Comparison of ENCODE assay signal across 9 mouse cellular contexts in the genomic region with DNA sequence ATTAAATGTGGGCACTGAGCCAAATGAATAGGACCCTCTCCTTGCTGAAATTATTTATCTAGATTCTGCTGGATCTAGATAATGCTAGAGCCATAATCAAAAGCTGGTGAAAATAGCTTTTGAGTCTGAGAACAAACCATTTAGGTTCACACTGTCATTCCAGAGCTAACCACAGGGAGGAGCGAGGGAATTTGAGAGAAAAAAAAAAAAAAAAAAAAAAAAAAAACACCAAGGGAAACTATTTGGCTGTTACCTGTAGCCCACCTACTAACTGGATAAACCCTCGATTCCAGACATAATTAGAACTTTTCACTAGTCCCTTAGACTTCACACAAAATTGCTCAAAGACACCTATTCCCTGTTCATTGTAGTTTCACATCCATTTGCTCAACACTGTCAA. TPM values are rescaled to one million over a fixed set of nuclear protein-coding genes. Genes with fewer than 3 reads are reported as not detected.
DNase-seq lines count a peak whose midpoint lies in the region; ATAC-seq and TF ChIP-seq lines count a peak whose summit lies in the region.
"Had no signal": no experiment of that assay in that cellular context is flagged by ENCODE, and none has a peak within 500 bp of the region (broad histone marks: within the 10 kb centered on the region; RNA-seq: fewer than 3 reads in every experiment).

No protein-coding gene starts in this region.

- ATAC-seq in lung, embryonic 14.5 days (ENCODE audit: insufficient read depth) = no peak
- ATAC-seq in hindbrain, embryonic 14.5 days (ENCODE audit: low FRiP score) = no peak

- H3K36me3 ChIP-seq in lung, embryonic 14.5 days (ENCODE audit: insufficient read depth) = no peaks in the 10 kb centered on the region
- H3K36me3 ChIP-seq in hindbrain, embryonic 14.5 days (replicated peaks; ENCODE audit: control insufficient read depth, insufficient read depth) = no peaks in the 10 kb centered on the region

- peaks cover 4% of the 10 kb centered on the region; the same call in 1 of the 2 replicates for H3K4me1 ChIP-seq in lung, embryonic 14.5 days (ENCODE audit: insufficient read depth)
- peaks cover 15% of the 10 kb centered on the region; the same call in 1 of the 2 replicates for H3K4me1 ChIP-seq in hindbrain, embryonic 14.5 days (replicated peaks; ENCODE audit: control insufficient read depth, insufficient read depth, low read length)

- no peak overlapping the region for H3K27ac ChIP-seq in lung, embryonic 14.5 days (ENCODE audit: low read depth)
- no peak overlapping the region for H3K27ac ChIP-seq in hindbrain, embryonic 14.5 days

- H3K4me2 ChIP-seq in lung, embryonic 14.5 days = peak overlapping the region; percentile 64
- H3K4me2 ChIP-seq in hindbrain, embryonic 14.5 days (replicated peaks) = peak overlapping the region; percentile 61

- intact Hi-C loops in left cerebral cortex, postnatal 10 days (cut with DNase I) = loop anchor here (5.0 kb wide), 1 partner anchor 108 kb away; no protein-coding TSS in a partner anchor

- TF ChIP-seq CTCF in lung, embryonic 14.5 days (IDR thresholded peaks at IDR 0.05; ENCODE audit: low read depth) = peak; percentile 55

- WGBS in lung, embryonic 14.5 days = 2% methylated on average over 2 of the region's 2 CpGs
- WGBS in hindbrain, embryonic 14.5 days = 2% methylated on average over 2 of the region's 2 CpGs

- peak; percentile 81 for DNase-seq in lung, embryonic 14.5 days
- no peak for DNase-seq in lung, postnatal 14 days
- peak; percentile 49 for DNase-seq in c-Kit-positive CD71-negative TER-119-negative erythroid progenitor cells, embryonic 14.5 days (ENCODE audit: low read depth)
- peak; percentile 62 for DNase-seq in hindbrain, embryonic 14.5 days (ENCODE audit: low spot score)
- peak; percentile 45 for DNase-seq in mesoderm, embryonic 11.5 days (ENCODE audit: low read depth, low spot score)
- no peak for DNase-seq in right cerebral cortex, postnatal 4 days
- DNase-seq in left cerebral cortex, postnatal 10 days (ENCODE audit: extremely low spot score in 1 of 2, low spot score in 2 of 2) = no peak
- DNase-seq in adrenal gland, postnatal 25 days = no peak

- H3K4me3 ChIP-seq in lung, embryonic 14.5 days (ENCODE audit: low read depth, low read length) = peak overlapping the region; percentile 84
- peak overlapping the region; percentile 83 for H3K4me3 ChIP-seq in hindbrain, embryonic 14.5 days (replicated peaks; ENCODE audit: low read length)

- H3K27me3 ChIP-seq in lung, embryonic 14.5 days (ENCODE audit: insufficient read depth, low read length) = no peaks in the 10 kb centered on the region
- H3K27me3 ChIP-seq in hindbrain, embryonic 14.5 days (ENCODE audit: control insufficient read depth, insufficient read depth, low read length) = no peaks in the 10 kb centered on the region

- no peak overlapping the region for H3K9ac ChIP-seq in lung, embryonic 14.5 days
- peak overlapping the region; percentile 6; the same call in 1 of the 2 replicates for H3K9ac ChIP-seq in hindbrain, embryonic 14.5 days

- H3K9me3 ChIP-seq in lung, embryonic 14.5 days (ENCODE audit: low read depth, low read length) = no peaks in the 10 kb centered on the region
- H3K9me3 ChIP-seq in hindbrain, embryonic 14.5 days (ENCODE audit: control insufficient read depth, low read length) = no peaks in the 10 kb centered on the region

RNA-seq across cellular contexts. Expression of gene Ppm1g, which starts 1.4 kb away (rescaled TPM):
- polyA plus RNA-seq in lung, embryonic 14.5 days (2014; fragmentation: Nextera tagmentation; extraction: Ambion mirVana) = 144 and 148 TPM in 2 replicates
- 162 TPM in 2 replicates for polyA plus RNA-seq in hindbrain, embryonic 14.5 days (2014; fragmentation: Nextera tagmentation; extraction: Ambion mirVana)
- 100 to 1,000 TPM; 108 TPM for total RNA-seq in left cerebral cortex, postnatal 10 days (2021)
- 105 and 137 TPM in 2 replicates for total RNA-seq in adrenal gland, postnatal 25 days (2021)

RNA-seq across cellular contexts. Expression of gene Zfp513, which starts 17.0 kb away (rescaled TPM):
- polyA plus RNA-seq in lung, embryonic 14.5 days (2014; fragmentation: Nextera tagmentation; extraction: Ambion mirVana) = 5.4 and 7.1 TPM in 2 replicates
- polyA plus RNA-seq in hindbrain, embryonic 14.5 days (2014; fragmentation: Nextera tagmentation; extraction: Ambion mirVana) = 7.0 and 9.4 TPM in 2 replicates
- total RNA-seq in left cerebral cortex, postnatal 10 days (2021) = 10 to 100 TPM; 25.0 to 26.5 TPM
- 28.4 and 34.3 TPM in 2 replicates for total RNA-seq in adrenal gland, postnatal 25 days (2021)

RNA-seq across cellular contexts. Expression of gene Nrbp1, which starts 21.6 kb away (rescaled TPM):
- 158 and 165 TPM in 2 replicates for polyA plus RNA-seq in lung, embryonic 14.5 days (2014; fragmentation: Nextera tagmentation; extraction: Ambion mirVana)
- polyA plus RNA-seq in hindbrain, embryonic 14.5 days (2014; fragmentation: Nextera tagmentation; extraction: Ambion mirVana) = 149 and 161 TPM in 2 replicates
- 10 to 100 TPM; 73.0 to 77.3 TPM for total RNA-seq in left cerebral cortex, postnatal 10 days (2021)
- total RNA-seq in adrenal gland, postnatal 25 days (2021) = 80.5 and 107 TPM in 2 replicates

RNA-seq across cellular contexts. Expression of gene Gm9970, which starts 22.0 kb away (rescaled TPM):
- 0.37 and 0.38 TPM in 2 replicates for polyA plus RNA-seq in lung, embryonic 14.5 days (2014; fragmentation: Nextera tagmentation; extraction: Ambion mirVana)
- 0.56 and 0.66 TPM in 2 replicates for polyA plus RNA-seq in hindbrain, embryonic 14.5 days (2014; fragmentation: Nextera tagmentation; extraction: Ambion mirVana)
- total RNA-seq in left cerebral cortex, postnatal 10 days (2021) = not detected
- total RNA-seq in adrenal gland, postnatal 25 days (2021) = not detected in 2 replicates
- total RNA-seq: hematopoietic stem cell, adult 5-6 weeks had no signal

RNA-seq across cellular contexts. Expression of gene Eif2b4, which starts 25.8 kb away (rescaled TPM):
- polyA plus RNA-seq in lung, embryonic 14.5 days (2014; fragmentation: Nextera tagmentation; extraction: Ambion mirVana) = 64.2 and 70.6 TPM in 2 replicates
- polyA plus RNA-seq in hindbrain, embryonic 14.5 days (2014; fragmentation: Nextera tagmentation; extraction: Ambion mirVana) = 77.3 and 78.6 TPM in 2 replicates
- total RNA-seq in left cerebral cortex, postnatal 10 days (2021) = 10 to 100 TPM; 48.2 to 49.7 TPM
- 45.2 and 52.6 TPM in 2 replicates for total RNA-seq in adrenal gland, postnatal 25 days (2021)

Comparison
In these comparisons a context has a peak if more than half of its experiments do, and no peak if none do; other contexts are left out.
1. DNase-seq: peak in lung, embryonic 14.5 days (single experiment), c-Kit-positive CD71-negative TER-119-negative erythroid progenitor cells, embryonic 14.5 days (single experiment), hindbrain, embryonic 14.5 days (single experiment) and mesoderm, embryonic 11.5 days (single experiment); none in lung, postnatal 14 days (single experiment), right cerebral cortex, postnatal 4 days (single experiment), left cerebral cortex, postnatal 10 days (0 of 2) and adrenal gland, postnatal 25 days (single experiment).